Mouse (Mus musculus) liver, adult (tissue): Measurements from ENCODE around the gene Hdgfl2.

Experiments used
- GATA4 ChIP-seq: IDR thresholded peaks from 2 replicates; pipeline ENCODE4 v1.6.1; 2014; ENCODE audit warnings: mild to moderate bottlenecking, low read length; ENCODE audit not compliant: insufficient replicate concordance

Gene Hdgfl2

GRCm38 (mm10) chr17:56078880-56079795, at the start of gene Hdgfl2:
TSS of gene Hdgfl2 (plus strand) at chr17:56079634.
- peak; percentile 6; the same call in 1 of the 2 replicates for TF ChIP-seq GATA4

GRCm38 (mm10) chr17:56030238-56030870, 49.1 kb upstream of the Hdgfl2 start:
- TF ChIP-seq GATA4 = no peak

- TF ChIP-seq GATA4 = peak; percentile 61; the same call in 1 of the 2 replicates
Observed at GRCm38 (mm10) chr17:56030919-56031318, 48.5 kb upstream of the Hdgfl2 start.

DNA sequence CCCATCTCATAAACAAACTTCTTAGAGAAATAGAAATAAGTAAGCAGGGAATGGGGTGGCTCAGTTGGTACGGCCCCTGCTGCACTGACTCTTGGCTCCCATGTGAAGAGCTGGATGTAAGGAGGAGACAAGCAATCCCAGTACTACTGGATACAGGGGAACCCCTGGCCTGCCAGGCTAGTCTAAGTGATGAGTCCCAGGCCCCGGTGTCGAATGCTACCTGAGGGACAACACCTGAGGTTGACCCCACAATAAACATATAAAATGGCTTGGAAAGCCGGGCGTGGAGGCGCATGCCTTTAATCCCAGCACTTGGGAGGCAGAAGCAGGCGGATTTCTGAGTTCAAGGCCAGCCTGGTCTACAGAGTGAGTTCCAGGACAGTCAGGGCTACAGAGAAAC, 48.0 kb upstream of the Hdgfl2 start:
- no peak for TF ChIP-seq GATA4

- TF ChIP-seq GATA4 = no peak
Observed at GRCm38 (mm10) chr17:56032127-56032733, 47.2 kb upstream of the Hdgfl2 start.

DNA sequence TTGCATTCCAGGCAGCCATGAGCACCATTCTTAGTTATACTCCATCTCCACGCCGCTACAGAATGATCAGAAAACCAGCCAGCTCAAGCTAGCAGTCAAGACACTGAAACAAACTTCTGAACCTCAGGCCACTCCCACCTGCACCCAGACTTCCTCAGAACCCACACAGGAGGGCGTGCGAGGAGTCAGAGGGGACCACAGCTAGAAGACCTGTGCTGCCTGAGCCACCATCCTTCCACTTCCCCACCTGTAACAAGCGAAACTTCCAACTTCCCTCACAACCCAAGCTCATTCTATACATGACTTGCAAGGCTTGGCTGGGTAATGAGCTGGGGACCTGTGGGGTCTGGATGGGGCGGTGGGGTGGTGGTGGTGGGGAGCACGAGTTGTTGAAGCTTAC, 46.6 kb upstream of the Hdgfl2 start:
- no peak for TF ChIP-seq GATA4

DNA sequence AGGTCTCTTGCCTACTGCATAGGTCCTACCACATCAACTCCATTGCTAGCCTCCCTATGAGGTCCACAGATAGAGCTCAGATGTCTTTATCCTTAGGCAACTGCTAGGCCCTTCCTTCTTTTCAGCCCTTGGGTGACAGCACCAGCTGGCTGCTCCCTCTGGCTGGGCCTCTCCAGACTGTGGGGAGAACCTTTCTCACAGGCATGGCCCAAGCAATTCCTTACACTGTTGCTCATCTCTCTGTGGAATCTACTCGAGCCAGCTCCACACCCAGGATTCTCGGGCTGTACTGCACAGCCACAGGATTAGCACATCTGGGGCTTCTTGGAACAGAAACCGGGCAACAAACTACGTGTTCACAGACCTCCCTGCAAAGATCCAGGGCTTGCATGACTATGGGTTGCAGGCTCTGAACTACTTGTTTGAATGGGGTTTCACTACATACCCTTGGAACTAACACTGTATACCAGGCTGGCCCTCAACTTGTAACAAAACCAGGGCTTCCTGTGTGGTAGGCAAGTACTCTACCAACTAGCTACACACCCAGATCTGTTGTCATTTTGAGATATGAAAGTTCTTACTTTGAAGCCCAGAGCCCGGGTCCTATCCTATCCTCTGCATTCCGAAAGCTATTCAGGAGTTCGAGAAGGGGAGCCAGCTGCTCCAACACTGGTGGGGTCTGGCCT, 45.3 kb upstream of the Hdgfl2 start:
- TF ChIP-seq GATA4 = no peak

- TF ChIP-seq GATA4 = no peak
Observed at GRCm38 (mm10) chr17:56034726-56035100, 44.7 kb upstream of the Hdgfl2 start.

DNA sequence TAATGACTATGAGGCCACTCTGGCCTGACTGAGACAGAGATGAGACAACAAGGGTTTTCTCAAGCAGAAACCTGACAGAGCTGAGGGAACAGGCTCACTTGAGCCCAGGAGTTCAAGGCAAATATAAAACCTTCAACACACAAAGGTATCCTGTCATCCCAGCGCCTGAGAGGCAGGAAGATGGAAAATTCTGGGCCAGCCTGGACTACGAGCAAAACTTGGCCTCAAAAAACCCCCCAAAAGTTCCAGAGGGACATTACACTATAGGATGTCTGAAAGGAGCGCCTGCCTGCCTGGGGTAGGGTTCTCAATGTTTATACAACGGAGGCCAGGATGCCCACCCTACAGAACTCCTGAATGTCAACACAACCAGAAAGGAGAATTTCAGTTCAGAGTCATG, 44.2 kb upstream of the Hdgfl2 start:
- no peak for TF ChIP-seq GATA4

GRCm38 (mm10) chr17:56036176-56036900, 43.1 kb upstream of the Hdgfl2 start, which contains the start of gene Sh3gl1:
TSS of gene Sh3gl1 (minus strand) at chr17:56036635.
- TF ChIP-seq GATA4 = peak; percentile 86; the same call in 1 of the 2 replicates

DNA sequence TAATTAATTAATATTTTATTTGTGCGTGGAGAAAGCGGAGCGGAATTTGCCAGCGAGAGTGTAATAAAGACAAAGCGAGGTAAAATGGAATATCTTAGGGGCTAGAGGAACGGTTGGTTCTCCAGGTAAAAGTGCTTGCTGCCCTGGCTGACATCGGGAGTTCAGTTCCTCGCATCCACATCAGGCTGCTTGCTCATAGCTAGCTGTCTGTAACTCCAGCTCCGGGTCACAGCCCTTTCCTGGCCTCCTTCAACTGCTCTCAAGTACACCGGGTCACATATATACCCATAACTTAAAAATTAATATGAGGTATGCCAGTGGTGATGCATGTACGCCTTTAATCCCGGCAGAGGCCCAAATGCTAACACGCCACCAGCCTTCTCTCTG, 42.5 kb upstream of the Hdgfl2 start:
- TF ChIP-seq GATA4 = no peak

DNA sequence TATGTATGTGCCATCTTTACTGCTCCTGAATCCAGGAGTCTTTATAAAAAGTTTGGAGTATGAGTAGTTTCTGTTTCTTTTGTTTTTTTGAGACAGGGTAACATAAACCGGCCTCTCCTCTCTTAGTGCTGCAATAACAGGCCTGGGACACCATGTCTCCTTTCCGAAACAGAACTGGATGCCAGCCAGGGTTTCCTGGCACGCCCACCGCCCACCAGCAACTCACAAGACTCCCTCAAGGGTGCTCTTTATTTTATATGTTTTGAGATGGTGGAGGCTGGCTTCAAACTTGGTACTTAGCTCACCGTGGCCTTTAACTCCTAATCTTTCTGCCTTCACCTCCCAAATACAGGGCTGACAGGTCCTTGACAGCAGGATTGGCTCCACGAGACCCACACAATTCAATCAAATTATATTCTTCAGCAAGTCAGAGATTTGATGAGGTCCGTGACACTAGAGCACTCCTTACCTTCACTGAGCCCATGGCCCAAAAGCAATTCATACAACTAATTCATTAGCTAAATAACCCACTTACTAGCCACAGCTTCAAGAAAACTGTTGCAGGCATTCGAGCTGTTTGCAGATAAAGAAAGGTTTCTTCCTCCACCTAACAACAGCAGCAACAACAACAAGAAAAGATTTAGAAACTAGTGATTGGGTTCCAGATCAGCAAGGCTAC, 40.7 kb upstream of the Hdgfl2 start:
- TF ChIP-seq GATA4 = no peak

DNA sequence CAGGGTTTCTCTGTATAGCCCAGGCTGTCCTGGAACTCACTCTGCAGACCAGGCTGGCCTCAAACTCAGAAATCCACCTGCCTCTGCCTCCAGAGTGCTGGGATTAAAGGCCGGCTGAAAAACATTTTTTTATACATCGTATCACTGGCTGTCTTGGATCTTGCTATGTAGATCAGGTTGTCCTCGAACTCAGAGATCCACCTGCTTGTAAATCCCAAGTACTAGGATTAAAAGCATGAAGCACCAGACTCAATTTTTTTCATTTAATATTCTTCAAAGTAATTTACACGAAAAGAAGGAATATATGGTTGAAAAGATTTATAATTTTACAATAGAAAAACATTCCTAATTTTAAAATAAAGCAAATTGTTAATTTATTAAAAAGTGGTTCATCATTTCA, 40.1 kb upstream of the Hdgfl2 start:
- TF ChIP-seq GATA4 = no peak

DNA sequence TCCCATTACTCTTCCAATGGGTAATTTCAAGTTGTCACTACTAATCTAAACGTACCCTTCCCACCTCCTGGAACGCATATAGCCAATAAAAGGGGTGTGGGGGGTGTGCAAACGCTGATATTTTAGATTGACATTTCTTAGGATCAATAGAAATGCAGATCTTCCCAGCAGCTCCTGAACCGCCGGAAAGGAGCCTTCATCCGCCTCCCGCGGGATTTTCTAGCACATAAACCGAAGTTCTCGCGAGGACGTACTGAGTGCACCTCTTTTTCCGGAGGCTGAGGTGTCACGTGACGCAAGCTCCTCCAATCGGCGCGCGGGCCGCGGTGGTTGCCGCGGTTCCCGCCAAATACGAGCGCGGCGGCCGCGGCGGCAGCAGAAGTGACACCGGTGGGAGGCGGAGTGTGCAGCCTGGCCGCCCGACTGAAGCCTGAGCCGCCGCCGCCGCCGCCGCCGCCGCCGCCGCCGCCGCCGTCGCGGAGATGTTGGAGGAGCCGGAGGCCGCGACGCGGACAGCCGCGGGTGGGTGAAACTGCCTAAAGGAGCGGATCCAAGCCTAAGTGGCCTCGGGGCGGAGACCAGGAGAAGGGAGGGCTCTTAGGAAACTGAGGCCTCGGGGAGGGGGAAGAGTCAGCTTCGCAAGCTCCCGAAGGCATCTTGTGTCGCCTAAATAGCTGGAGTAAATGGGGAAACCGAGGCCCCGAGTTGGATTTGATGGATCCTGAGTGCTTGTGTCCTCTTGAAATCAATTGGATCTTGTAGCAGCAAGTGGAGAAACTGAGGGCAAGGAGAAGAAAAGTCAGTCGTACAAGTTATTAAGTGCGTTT, 39.2 kb upstream of the Hdgfl2 start, which contains the start of gene Chaf1a:
Gene Chaf1a, plus strand, starts transcription at position 410 of the 827 bp plus-strand sequence.
- peak; percentile 20; the same call in 1 of the 2 replicates for TF ChIP-seq GATA4

GRCm38 (mm10) chr17:56040857-56041163, 38.6 kb upstream of the Hdgfl2 start:
- TF ChIP-seq GATA4 = no peak
